Mouse (Mus musculus): ENCODE measurements at regions not wholly inside any gene's neighbourhood (a gene's known extent, or its start where the extent isn't known, plus 50 kb on each side); places are given as distances from the start of the nearest gene placed in this dataset.
"Not testable (repeated sequence)": the region's sequence is repeated elsewhere in the genome, so short reads cannot be mapped to it uniquely, and the experiment has no call there.

- Histone ChIP-seq H3K4me2 (ENCODE audit: low read length) (no peak overlapping the region), H3K27me3 (ENCODE audit: control insufficient read depth, insufficient read depth, low read length) (no peaks in the 10 kb centered on the region), H3K4me1 (ENCODE audit: control insufficient read depth, insufficient read depth, low read length) (no peaks in the 10 kb centered on the region), H3K9me3 (ENCODE audit: control insufficient read depth, low read length) (no peaks in the 10 kb centered on the region), H3K36me3 (ENCODE audit: control insufficient read depth, insufficient read depth, low read length) (no peaks in the 10 kb centered on the region), H3K4me3 (replicated peaks; ENCODE audit: low read depth, low read length) (no peak overlapping the region), H3K9ac (replicated peaks; ENCODE audit: low read length) (no peak overlapping the region), H3K27ac (replicated peaks; ENCODE audit: low read depth, low read length) (no peak overlapping the region)
- DNase-seq (peak; percentile 70), ATAC-seq (ENCODE audit: low FRiP score, low TSS enrichment) (no peak)
- 62% methylated on average over 6 of the region's 6 CpGs for WGBS
Observed at GRCm38 (mm10) chr6:109172104-109172850, 343.8 kb downstream of the Edem1 start.

DNA sequence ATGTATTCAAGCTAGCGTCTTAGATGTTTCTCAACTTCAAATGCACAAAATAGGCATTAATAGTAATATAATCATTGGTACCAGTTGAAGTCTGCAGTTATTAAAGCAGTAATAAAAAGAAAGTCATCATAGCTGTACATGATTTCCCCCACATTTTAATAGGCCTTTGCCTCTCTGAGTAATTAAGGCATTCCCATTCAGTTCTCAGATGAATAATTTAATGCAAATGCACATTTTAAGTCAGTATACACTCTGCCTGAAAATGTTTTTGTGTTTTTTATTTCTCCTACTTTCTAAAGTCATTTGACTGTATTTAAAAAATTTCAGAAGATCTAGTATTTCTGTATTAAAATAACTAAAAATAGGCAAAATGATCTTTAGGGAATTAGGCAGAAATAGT lies 344.6 kb downstream of the Edem1 start:
- 84% methylated on average over 1 of the region's 1 CpGs for WGBS
- DNase-seq (no peak), ATAC-seq (ENCODE audit: low FRiP score, low TSS enrichment) (no peak)

GRCm38 (mm10) chr6:109176876-109177275 lies 348.4 kb downstream of the Edem1 start:
- Histone ChIP-seq H3K9me3 (ENCODE audit: control insufficient read depth, low read length) (no peaks in the 10 kb centered on the region), H3K4me3 (replicated peaks; ENCODE audit: low read depth, low read length) (no peak overlapping the region), H3K27ac (replicated peaks; ENCODE audit: low read depth, low read length) (no peak overlapping the region), H3K36me3 (ENCODE audit: control insufficient read depth, insufficient read depth, low read length) (no peaks in the 10 kb centered on the region), H3K9ac (replicated peaks; ENCODE audit: low read length) (no peak overlapping the region), H3K4me1 (ENCODE audit: control insufficient read depth, insufficient read depth, low read length) (no peaks in the 10 kb centered on the region), H3K4me2 (ENCODE audit: low read length) (no peak overlapping the region), H3K27me3 (ENCODE audit: control insufficient read depth, insufficient read depth, low read length) (no peaks in the 10 kb centered on the region)
- DNase-seq (no peak), ATAC-seq (ENCODE audit: low FRiP score, low TSS enrichment) (no peak)
- 88% methylated on average over 3 of the region's 3 CpGs for WGBS

More for the DNA sequence above, 344.6 kb downstream of the Edem1 start:
- no peaks in the 10 kb centered on the region for H3K27me3 ChIP-seq (ENCODE audit: control insufficient read depth, insufficient read depth, low read length)
- no peaks in the 10 kb centered on the region for H3K36me3 ChIP-seq (ENCODE audit: control insufficient read depth, insufficient read depth, low read length)
- H3K4me3 ChIP-seq (replicated peaks; ENCODE audit: low read depth, low read length): no peak overlapping the region
- no peaks in the 10 kb centered on the region for H3K4me1 ChIP-seq (ENCODE audit: control insufficient read depth, insufficient read depth, low read length)
- no peak overlapping the region for H3K27ac ChIP-seq (replicated peaks; ENCODE audit: low read depth, low read length)
- H3K9me3 ChIP-seq (ENCODE audit: control insufficient read depth, low read length): no peaks in the 10 kb centered on the region
- no peak overlapping the region for H3K9ac ChIP-seq (replicated peaks; ENCODE audit: low read length)
- H3K4me2 ChIP-seq (ENCODE audit: low read length): no peak overlapping the region

- Histone ChIP-seq H3K4me2 (ENCODE audit: low read length) (no peak overlapping the region), H3K4me3 (replicated peaks; ENCODE audit: low read depth, low read length) (no peak overlapping the region), H3K9me3 (ENCODE audit: control insufficient read depth, low read length) (no peaks in the 10 kb centered on the region), H3K27ac (replicated peaks; ENCODE audit: low read depth, low read length) (no peak overlapping the region), H3K9ac (replicated peaks; ENCODE audit: low read length) (no peak overlapping the region), H3K4me1 (ENCODE audit: control insufficient read depth, insufficient read depth, low read length) (no peaks in the 10 kb centered on the region), H3K27me3 (ENCODE audit: control insufficient read depth, insufficient read depth, low read length) (no peaks in the 10 kb centered on the region), H3K36me3 (ENCODE audit: control insufficient read depth, insufficient read depth, low read length) (no peaks in the 10 kb centered on the region)
- peak; percentile 21 for DNase-seq
- WGBS: 76% methylated on average over 3 of the region's 3 CpGs
- ATAC-seq (ENCODE audit: low FRiP score, low TSS enrichment): no peak
Observed at GRCm38 (mm10) chr6:109182878-109183277, 354.4 kb downstream of the Edem1 start.

- not testable (repeated sequence) for H3K9ac ChIP-seq (replicated peaks; ENCODE audit: low read length); H3K9me3 ChIP-seq (ENCODE audit: control insufficient read depth, low read length); H3K36me3 ChIP-seq (ENCODE audit: control insufficient read depth, insufficient read depth, low read length); H3K4me1 ChIP-seq (ENCODE audit: control insufficient read depth, insufficient read depth, low read length); H3K27ac ChIP-seq (replicated peaks; ENCODE audit: low read depth, low read length); H3K4me2 ChIP-seq (ENCODE audit: low read length); ATAC-seq (ENCODE audit: low FRiP score, low TSS enrichment); H3K27me3 ChIP-seq (ENCODE audit: control insufficient read depth, insufficient read depth, low read length); DNase-seq; H3K4me3 ChIP-seq (replicated peaks; ENCODE audit: low read depth, low read length)
- 84% methylated on average over 2 of the region's 2 CpGs for WGBS
Observed at GRCm38 (mm10) chr6:109193061-109193460, 364.6 kb downstream of the Edem1 start.

DNA sequence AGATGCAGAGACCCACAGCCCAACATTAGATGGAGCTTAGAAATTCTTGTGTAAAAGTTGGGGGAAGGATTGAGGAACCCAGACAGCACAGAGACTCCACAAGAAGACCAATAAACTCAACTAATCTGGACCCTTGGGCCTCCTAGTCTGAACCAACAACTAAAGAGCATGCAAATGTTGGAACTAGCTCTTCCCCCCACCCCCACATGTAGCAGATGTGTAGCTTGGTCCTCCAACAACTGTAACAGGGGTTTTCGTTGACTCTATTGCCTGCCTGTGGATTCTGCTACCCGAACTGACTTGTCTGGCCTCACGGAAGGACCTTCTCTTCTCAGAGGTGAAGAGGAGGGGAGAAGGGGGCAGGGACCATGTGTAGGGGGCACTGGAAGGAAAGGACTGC lies 365.2 kb downstream of the Edem1 start:
- H3K9ac ChIP-seq (replicated peaks; ENCODE audit: low read length): no peak overlapping the region
- H3K4me1 ChIP-seq (ENCODE audit: control insufficient read depth, insufficient read depth, low read length): no peaks in the 10 kb centered on the region
- no peaks in the 10 kb centered on the region for H3K27me3 ChIP-seq (ENCODE audit: control insufficient read depth, insufficient read depth, low read length)
- WGBS: 92% methylated on average over 3 of the region's 3 CpGs
- H3K4me2 ChIP-seq (ENCODE audit: low read length): no peak overlapping the region
- no peak for DNase-seq
- ATAC-seq (ENCODE audit: low FRiP score, low TSS enrichment): no peak
- no peaks in the 10 kb centered on the region for H3K9me3 ChIP-seq (ENCODE audit: control insufficient read depth, low read length)
- H3K27ac ChIP-seq (replicated peaks; ENCODE audit: low read depth, low read length): no peak overlapping the region
- no peaks in the 10 kb centered on the region for H3K36me3 ChIP-seq (ENCODE audit: control insufficient read depth, insufficient read depth, low read length)
- H3K4me3 ChIP-seq (replicated peaks; ENCODE audit: low read depth, low read length): no peak overlapping the region

- no peak overlapping the region for H3K4me3 ChIP-seq (replicated peaks; ENCODE audit: low read depth, low read length)
- ATAC-seq (ENCODE audit: low FRiP score, low TSS enrichment) (no peak), DNase-seq (no peak)
- H3K4me1 ChIP-seq (ENCODE audit: control insufficient read depth, insufficient read depth, low read length): no peaks in the 10 kb centered on the region
- no peak overlapping the region for H3K27ac ChIP-seq (replicated peaks; ENCODE audit: low read depth, low read length)
- H3K9ac ChIP-seq (replicated peaks; ENCODE audit: low read length): no peak overlapping the region
- no peaks in the 10 kb centered on the region for H3K9me3 ChIP-seq (ENCODE audit: control insufficient read depth, low read length)
- WGBS: 75% methylated on average over 2 of the region's 2 CpGs
- H3K4me2 ChIP-seq (ENCODE audit: low read length): no peak overlapping the region
- no peaks in the 10 kb centered on the region for H3K27me3 ChIP-seq (ENCODE audit: control insufficient read depth, insufficient read depth, low read length)
- no peaks in the 10 kb centered on the region for H3K36me3 ChIP-seq (ENCODE audit: control insufficient read depth, insufficient read depth, low read length)
Observed at GRCm38 (mm10) chr6:109209699-109210098, 381.3 kb downstream of the Edem1 start.

GRCm38 (mm10) chr6:109230391-109230790 lies 401.9 kb downstream of the Edem1 start:
- H3K9me3 ChIP-seq (ENCODE audit: control insufficient read depth, low read length): no peaks in the 10 kb centered on the region
- DNase-seq (no peak), ATAC-seq (ENCODE audit: low FRiP score, low TSS enrichment) (no peak)
- no peaks in the 10 kb centered on the region for H3K27me3 ChIP-seq (ENCODE audit: control insufficient read depth, insufficient read depth, low read length)
- no peaks in the 10 kb centered on the region for H3K36me3 ChIP-seq (ENCODE audit: control insufficient read depth, insufficient read depth, low read length)
- no peak overlapping the region for H3K4me2 ChIP-seq (ENCODE audit: low read length)
- WGBS: 94% methylated on average over 6 of the region's 6 CpGs
- H3K9ac ChIP-seq (replicated peaks; ENCODE audit: low read length): no peak overlapping the region
- no peak overlapping the region for H3K27ac ChIP-seq (replicated peaks; ENCODE audit: low read depth, low read length)
- H3K4me3 ChIP-seq (replicated peaks; ENCODE audit: low read depth, low read length): no peak overlapping the region
- H3K4me1 ChIP-seq (ENCODE audit: control insufficient read depth, insufficient read depth, low read length): no peaks in the 10 kb centered on the region

- Histone ChIP-seq H3K4me1 (ENCODE audit: control insufficient read depth, insufficient read depth, low read length) (no peaks in the 10 kb centered on the region), H3K27me3 (ENCODE audit: control insufficient read depth, insufficient read depth, low read length) (no peaks in the 10 kb centered on the region), H3K27ac (replicated peaks; ENCODE audit: low read depth, low read length) (no peak overlapping the region), H3K9me3 (ENCODE audit: control insufficient read depth, low read length) (no peaks in the 10 kb centered on the region), H3K36me3 (ENCODE audit: control insufficient read depth, insufficient read depth, low read length) (no peaks in the 10 kb centered on the region), H3K4me3 (replicated peaks; ENCODE audit: low read depth, low read length) (no peak overlapping the region), H3K9ac (replicated peaks; ENCODE audit: low read length) (no peak overlapping the region), H3K4me2 (ENCODE audit: low read length) (no peak overlapping the region)
- 71% methylated on average over 3 of the region's 3 CpGs for WGBS
- no peak for DNase-seq
- ATAC-seq (ENCODE audit: low FRiP score, low TSS enrichment): no peak
Observed at GRCm38 (mm10) chr6:109233426-109233825, 405.0 kb downstream of the Edem1 start.

All from midbrain, embryonic 14.5 days (tissue).